Mouse (Mus musculus) forelimb bud, embryonic 11.5 days (tissue): ENCODE data around the gene Phrf1.
"Not testable (repeated sequence)": the region's sequence is repeated elsewhere in the genome, so short reads cannot be mapped to it uniquely, and the experiment has no call there.

Source experiments
- DNase-seq: peaks from one replicate; pipeline ENCODE4 v3.0.0-alpha.2; 2012; ENCODE audit warnings: low read depth, low spot score

Phrf1 gene

GRCm38 (mm10) chr7:141213605-141214235, 14.9 kb upstream of the Phrf1 start, which contains the start of gene Lmntd2:
Gene Lmntd2, minus strand, starts transcription at chr7:141214080.
- DNase-seq = no peak

- DNase-seq = no peak
Measured at GRCm38 (mm10) chr7:141214310-141214709, 14.3 kb upstream of the Phrf1 start.

- DNase-seq = peak; percentile 96
Measured at GRCm38 (mm10) chr7:141215101-141215879, 13.3 kb upstream of the Phrf1 start, which contains the start of gene Rassf7. Gene Rassf7, plus strand, starts transcription at chr7:141215860.

- no peak for DNase-seq
Measured at GRCm38 (mm10) chr7:141215880-141216733, 12.5 kb upstream of the Phrf1 start.

GRCm38 (mm10) chr7:141216894-141217293, 11.7 kb upstream of the Phrf1 start:
- DNase-seq = no peak

- no peak for DNase-seq
Measured at GRCm38 (mm10) chr7:141217343-141218013, 11.1 kb upstream of the Phrf1 start.

GRCm38 (mm10) chr7:141218141-141218540, 10.4 kb upstream of the Phrf1 start:
- DNase-seq = no peak

GRCm38 (mm10) chr7:141218557-141219133, 9.9 kb upstream of the Phrf1 start:
- DNase-seq = no peak

- no peak for DNase-seq
Measured at GRCm38 (mm10) chr7:141219558-141220099, 9.0 kb upstream of the Phrf1 start.

- DNase-seq = no peak
Measured at GRCm38 (mm10) chr7:141220377-141220776, 8.2 kb upstream of the Phrf1 start.

- DNase-seq = peak; percentile 96
Measured at GRCm38 (mm10) chr7:141221249-141222125, 7.1 kb upstream of the Phrf1 start.

- DNase-seq = no peak
Measured at GRCm38 (mm10) chr7:141222126-141222467, 6.5 kb upstream of the Phrf1 start.

GRCm38 (mm10) chr7:141222696-141223215, 5.8 kb upstream of the Phrf1 start:
- DNase-seq = no peak

- no peak for DNase-seq
Measured at GRCm38 (mm10) chr7:141226535-141226934, 2.0 kb upstream of the Phrf1 start.

- no peak for DNase-seq
Measured at GRCm38 (mm10) chr7:141227796-141228195, 788 bp upstream of the Phrf1 start.

- DNase-seq = no peak
Measured at GRCm38 (mm10) chr7:141229702-141230101, 1.1 kb downstream of the Phrf1 start.

GRCm38 (mm10) chr7:141230570-141230969, 2.0 kb downstream of the Phrf1 start:
- DNase-seq = no peak

- DNase-seq = no peak
Measured at GRCm38 (mm10) chr7:141231111-141231510, 2.5 kb downstream of the Phrf1 start.

GRCm38 (mm10) chr7:141231551-141231950, 3.0 kb downstream of the Phrf1 start:
- DNase-seq = no peak

GRCm38 (mm10) chr7:141250486-141250885, 21.9 kb downstream of the Phrf1 start:
- DNase-seq = not testable (repeated sequence)
